Mouse (Mus musculus): ENCODE measurements at regions not wholly inside any gene's neighbourhood (a gene's known extent, or its start where the extent isn't known, plus 50 kb on each side); places are given as distances from the start of the nearest gene placed in this dataset.
"Not testable (repeated sequence)": the region's sequence is repeated elsewhere in the genome, so short reads cannot be mapped to it uniquely, and the experiment has no call there.

GRCm38 (mm10) chr1:194443681-194444080 is 174.3 kb upstream of the Plxna2 start:
- no peak for DNase-seq (ENCODE audit: low spot score)

- no peak for DNase-seq (ENCODE audit: low spot score)
Measured at GRCm38 (mm10) chr1:194437301-194437700, 180.7 kb upstream of the Plxna2 start.

GRCm38 (mm10) chr1:194435060-194435459 is 183.0 kb upstream of the Plxna2 start:
- no peak for DNase-seq (ENCODE audit: low spot score)

- DNase-seq (ENCODE audit: low spot score): no peak
Measured at GRCm38 (mm10) chr1:194428586-194428985, 189.4 kb upstream of the Plxna2 start.

GRCm38 (mm10) chr1:194426293-194426692 is 191.7 kb upstream of the Plxna2 start:
- no peak for DNase-seq (ENCODE audit: low spot score)

- DNase-seq (ENCODE audit: low spot score): no peak
Measured at GRCm38 (mm10) chr1:194424201-194424600, 193.8 kb upstream of the Plxna2 start.

GRCm38 (mm10) chr1:194412193-194412592 is 205.8 kb upstream of the Plxna2 start:
- DNase-seq (ENCODE audit: low spot score): no peak

GRCm38 (mm10) chr1:194411788-194412187 is 206.2 kb upstream of the Plxna2 start:
- no peak for DNase-seq (ENCODE audit: low spot score)

GRCm38 (mm10) chr1:194399281-194399680 is 218.7 kb upstream of the Plxna2 start:
- no peak for DNase-seq (ENCODE audit: low spot score)

GRCm38 (mm10) chr1:194396754-194397460 is 221.1 kb upstream of the Plxna2 start:
- no peak for DNase-seq (ENCODE audit: low spot score)

- no peak for DNase-seq (ENCODE audit: low spot score)
Measured at GRCm38 (mm10) chr1:194393720-194394119, 224.3 kb upstream of the Plxna2 start.

GRCm38 (mm10) chr1:194390202-194390601 is 227.8 kb upstream of the Plxna2 start:
- DNase-seq (ENCODE audit: low spot score): no peak

GRCm38 (mm10) chr1:194378135-194378534 is 239.9 kb upstream of the Plxna2 start:
- no peak for DNase-seq (ENCODE audit: low spot score)

GRCm38 (mm10) chr1:194373511-194373910 is 244.5 kb upstream of the Plxna2 start:
- not testable (repeated sequence) for DNase-seq (ENCODE audit: low spot score)

- no peak for DNase-seq (ENCODE audit: low spot score)
Measured at GRCm38 (mm10) chr1:194363917-194364316, 254.1 kb upstream of the Plxna2 start.

GRCm38 (mm10) chr1:194363129-194363768 is 254.8 kb upstream of the Plxna2 start:
- DNase-seq (ENCODE audit: low spot score): no peak

GRCm38 (mm10) chr1:194362298-194362697 is 255.7 kb upstream of the Plxna2 start:
- DNase-seq (ENCODE audit: low spot score): no peak

- no peak for DNase-seq (ENCODE audit: low spot score)
Measured at GRCm38 (mm10) chr1:194361316-194361715, 256.7 kb upstream of the Plxna2 start.

- DNase-seq (ENCODE audit: low spot score): no peak
Measured at GRCm38 (mm10) chr1:194354332-194355120, 263.5 kb upstream of the Plxna2 start.

- DNase-seq (ENCODE audit: low spot score): no peak
Measured at GRCm38 (mm10) chr1:194345304-194346033, 272.5 kb upstream of the Plxna2 start.

- no peak for DNase-seq (ENCODE audit: low spot score)
Measured at GRCm38 (mm10) chr1:194342568-194342967, 275.4 kb upstream of the Plxna2 start.

GRCm38 (mm10) chr1:194341758-194342157 is 276.3 kb upstream of the Plxna2 start:
- DNase-seq (ENCODE audit: low spot score): no peak
